In genomic region chr17:15145191-15145968, GRCm38 (mm10) we compare ENCODE assay signal across 2 mouse cellular contexts.
"Had no signal": no experiment of that assay in that cellular context is flagged by ENCODE, and none has a peak within 500 bp of the region (broad histone marks: within the 10 kb centered on the region; RNA-seq: fewer than 3 reads in every experiment).

No protein-coding gene starts in this region.

- DNase-seq: lung, embryonic 14.5 days; lung, postnatal 10 days had no signal
